Mouse (Mus musculus) G1E (cell line): ENCODE measurements at regions not wholly inside any gene's neighbourhood (a gene's known extent, or its start where the extent isn't known, plus 50 kb on each side); places are given as distances from the start of the nearest gene placed in this dataset.

Experiments used
- GATA1 ChIP-seq: IDR thresholded peaks from 2 replicates; pipeline ENCODE4 v1.6.1; 2012; ENCODE audit warnings: borderline replicate concordance, low read length, inconsistent platforms, mixed read lengths
- POLR2AphosphoS5 ChIP-seq: IDR thresholded peaks from 2 replicates; pipeline ENCODE4 v1.6.1; 2012; ENCODE audit warnings: low read depth, low read length, inconsistent platforms; ENCODE audit not compliant: insufficient replicate concordance

- no peak for TF ChIP-seq GATA1
- no peak for TF ChIP-seq POLR2AphosphoS5
These were observed 166.4 kb upstream of the Dcn start for GRCm38 (mm10) chr10:97312978-97313377.
